Mouse (Mus musculus) liver, embryonic 14.5 days (tissue): ENCODE measurements around the gene Ppp1r14b. TPM values are rescaled to one million over a fixed set of nuclear protein-coding genes. Genes with fewer than 3 reads are reported as not detected.

Experiments
- ATAC-seq: fragments of 200-750 bp; cut with Nextera tagmentation; 2 replicates; pipeline ENCODE4 v1.8.0; 2017; ENCODE audit warnings: moderate number of reproducible peaks, mild to moderate bottlenecking, moderate library complexity; ENCODE audit not compliant: insufficient read depth
- DNase-seq, 3 experiments: peaks; one replicate each; pipeline ENCODE4 v3.0.0-alpha.2; 2012 to 2013; ENCODE audit warnings: low read depth in 3 of 3, low spot score in 3 of 3
- H3K27ac ChIP-seq: fragments of 300-500 bp; sonication (generic); 2 replicates; pipeline ENCODE4 v1.5.1; 2014; ENCODE audit warnings: moderate library complexity, mild to moderate bottlenecking, control low read depth, inconsistent platforms
- H3K27me3 ChIP-seq: fragments of 300-500 bp; sonication (generic); 2 replicates; pipeline ENCODE4 v1.6.1; 2014; ENCODE audit warnings: mild to moderate bottlenecking, low read length, moderate library complexity; ENCODE audit not compliant: control insufficient read depth, insufficient read depth
- H3K36me3 ChIP-seq: fragments of 300-500 bp; sonication (generic); replicated peaks from 2 replicates; pipeline ENCODE4 v1.6.1; 2014; ENCODE audit warnings: low read depth; ENCODE audit not compliant: control insufficient read depth, insufficient read depth
- H3K4me1 ChIP-seq, 2 experiments: fragments of 200-500 bp in 1 of 2; fragments of 300-500 bp in 1 of 2; sonication (generic) in 1 of 2; replicated peaks; 2 replicates each; pipeline ENCODE4 v1.6.1; 2012 to 2014; ENCODE audit warnings: antibody characterized with exemption in 1 of 2, inconsistent platforms in 1 of 2, low read length in 1 of 2; ENCODE audit not compliant: control insufficient read depth in 2 of 2, insufficient read depth in 2 of 2
- H3K4me2 ChIP-seq: fragments of 300-500 bp; sonication (generic); 2 replicates; pipeline ENCODE4 v1.6.1; 2014; ENCODE audit warnings: low read depth, mild to moderate bottlenecking, control low read depth, moderate library complexity
- H3K4me3 ChIP-seq, 2 experiments: fragments of 200-500 bp in 1 of 2; fragments of 300-500 bp in 1 of 2; sonication (generic) in 1 of 2; 2 replicates each; pipeline ENCODE4 v1.5.1; 2012 to 2014; ENCODE audit warnings: low read depth in 2 of 2, low read length in 2 of 2, mild to moderate bottlenecking in 2 of 2, control low read depth in 1 of 2, inconsistent platforms in 1 of 2, moderate library complexity in 1 of 2; ENCODE audit not compliant: insufficient read depth in 1 of 2
- H3K9ac ChIP-seq: fragments of 300-500 bp; sonication (generic); replicated peaks from 2 replicates; pipeline ENCODE4 v1.6.1; 2014; ENCODE audit warnings: mild to moderate bottlenecking, control low read depth, moderate library complexity
- H3K9me3 ChIP-seq: fragments of 300-500 bp; sonication (generic); 2 replicates; pipeline ENCODE4 v1.6.1; 2016; ENCODE audit warnings: low read length, mixed read lengths; ENCODE audit not compliant: control insufficient read depth
- CTCF ChIP-seq: IDR thresholded peaks from 2 replicates; pipeline ENCODE4 v1.5.1; 2016; ENCODE audit warnings: antibody characterized with exemption, low read depth, control low read depth
- EP300 ChIP-seq: IDR thresholded peaks from 2 replicates; pipeline ENCODE4 v1.6.1; 2016; ENCODE audit warnings: antibody characterized with exemption, low read depth
- WGBS: fragments of 180-500 bp; shearing (Covaris S2); extraction: QIAGEN DNeasy Blood & Tissue Kit; methylation state at CpG from one replicate; pipeline ENCODE4 v1.1.7; 2014; ENCODE audit not compliant: insufficient replicate concordance; 5-methylcytosine and 5-hydroxymethylcytosine counted together
- polyA plus RNA-seq, 2 experiments: library from polyadenylated mRNA; depleted of rRNA in 1 of 2; stranded (reverse) in 1 of 2; unstranded in 1 of 2; fragments of >200 nt; fragmentation: Nextera tagmentation in 1 of 2; extraction: Ambion mirVana in 1 of 2; gene quantifications; 2 replicates each; pipeline versions ENCODE4 v1.2.1 to v1.2.3; 2012 to 2014

Ppp1r14b gene
- polyA plus RNA-seq, 2 experiments = 69.6 to 74.0 TPM

- Histone ChIP-seq H3K27me3 (peaks cover 3% of the 10 kb centered on the region), H3K9ac (peak overlapping the region; percentile 80), H3K9me3 (no peaks in the 10 kb centered on the region), H3K4me1 (peaks cover 3 to 8% of the 10 kb centered on the region in 2 experiments), H3K4me2 (peak overlapping the region; percentile 89), H3K27ac (no peak overlapping the region), H3K36me3 (no peaks in the 10 kb centered on the region), H3K4me3 (peak overlapping the region; percentile 67 to 77)
- ATAC-seq (no peak), DNase-seq (no peak)
- TF ChIP-seq CTCF = no peak
- TF ChIP-seq EP300 = no peak
- 23% methylated on average over 28 of the region's 29 CpGs for WGBS
Observed at GRCm38 (mm10) chr19:6940396-6941351, 34.1 kb upstream of the Ppp1r14b start.

GRCm38 (mm10) chr19:6941372-6942248 lies 33.2 kb upstream of the Ppp1r14b start, which contains the start of gene Bad:
Gene Bad, plus strand, starts transcription at chr19:6941861.
- Histone ChIP-seq H3K4me3 (peak within 1 kb of the TSS; percentile 77 to 92), H3K36me3 (no peaks in the 10 kb centered on the region), H3K9ac (peak within 1 kb of the TSS; percentile 80), H3K27me3 (no peaks in the 10 kb centered on the region; the same call in 1 of the 2 replicates), H3K4me1 (peaks cover 3 to 8% of the 10 kb centered on the region in 2 experiments), H3K9me3 (no peaks in the 10 kb centered on the region), H3K4me2 (peak within 1 kb of the TSS; percentile 89), H3K27ac (peak within 1 kb of the TSS; percentile 63)
- DNase-seq = peak; percentile 85 to 86 (median 85)
- TF ChIP-seq EP300 = peak; percentile 83
- TF ChIP-seq CTCF = peak; percentile 37; the same call in 1 of the 2 replicates
- ATAC-seq = peak; percentile 80
- under 1% methylated on average over 80 of the region's 83 CpGs for whole genome bisulfite sequencing

DNA sequence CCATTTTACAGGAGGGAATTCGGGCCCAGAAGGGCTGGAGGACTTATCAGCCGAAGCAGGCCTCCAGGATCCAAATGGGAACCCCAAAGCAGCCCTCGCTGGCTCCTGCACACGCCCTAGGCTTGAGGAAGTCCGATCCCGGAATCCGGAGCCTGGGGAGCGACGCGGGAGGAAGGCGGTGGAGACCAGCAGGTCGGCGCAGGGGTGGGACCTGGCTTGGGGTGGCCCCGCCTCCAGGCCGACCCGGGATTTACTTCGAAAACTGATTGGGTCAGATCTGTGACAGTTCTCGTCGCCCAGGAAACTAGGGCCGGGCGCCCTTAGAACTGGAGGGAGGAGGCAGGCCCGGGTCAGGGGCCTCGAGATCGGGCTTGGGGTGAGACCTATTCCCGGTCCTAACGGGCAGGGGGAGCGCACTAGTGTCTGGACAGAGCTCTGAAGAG lies 32.5 kb upstream of the Ppp1r14b start, which contains the start of gene Gpr137:
Gene Gpr137, minus strand, starts transcription at position 232 of the 443 bp plus-strand sequence.
- Histone ChIP-seq H3K4me2 (peak within 1 kb of the TSS; percentile 89), H3K27me3 (no peaks in the 10 kb centered on the region), H3K9me3 (no peaks in the 10 kb centered on the region), H3K4me1 (peaks cover 3 to 8% of the 10 kb centered on the region in 2 experiments), H3K4me3 (peak within 1 kb of the TSS; percentile 77 to 92), H3K36me3 (no peaks in the 10 kb centered on the region), H3K27ac (peak within 1 kb of the TSS; percentile 63), H3K9ac (peak within 1 kb of the TSS; percentile 80)
- peak; percentile 88 for ATAC-seq
- TF ChIP-seq EP300 (no peak), CTCF (no peak)
- WGBS = under 1% methylated on average over 27 of the region's 27 CpGs
- peak; percentile 89 to 90 (median 89) for DNase-seq

- peak overlapping the region; percentile 89 for H3K4me2 ChIP-seq
- H3K27me3 ChIP-seq = no peaks in the 10 kb centered on the region
- H3K36me3 ChIP-seq = no peaks in the 10 kb centered on the region
- no peaks in the 10 kb centered on the region for H3K9me3 ChIP-seq
- peaks cover 3 to 8% of the 10 kb centered on the region in 2 experiments for H3K4me1 ChIP-seq
- no peak for TF ChIP-seq EP300
- no peak for TF ChIP-seq CTCF
- ATAC-seq (peak; percentile 9; the same call in 1 of the 2 replicates), DNase-seq (no peak)
- no peak overlapping the region; the same call in 1 of the 2 replicates for H3K27ac ChIP-seq
- WGBS = 23% methylated on average over 5 of the region's 5 CpGs
- peak overlapping the region; percentile 49 for H3K9ac ChIP-seq
- H3K4me3 ChIP-seq = peak overlapping the region; percentile 66 to 77
Observed at GRCm38 (mm10) chr19:6942764-6943163, 32.0 kb upstream of the Ppp1r14b start.
